Mouse (Mus musculus): ENCODE data around the gene Gucd1.

GRCm38 (mm10) chr10:75491936-75492262, 25.9 kb downstream of the Gucd1 start:
- TF ChIP-seq POLR2A (IDR thresholded peaks at IDR 0.05; ENCODE audit: low read depth, low read length) (no peak), CTCF (IDR thresholded peaks at IDR 0.05; ENCODE audit: extremely low read depth, insufficient read depth, insufficient read length, insufficient replicate concordance) (no peak)
